Mouse (Mus musculus): ENCODE data around the gene Nuak2.

The Nuak2 gene

DNA sequence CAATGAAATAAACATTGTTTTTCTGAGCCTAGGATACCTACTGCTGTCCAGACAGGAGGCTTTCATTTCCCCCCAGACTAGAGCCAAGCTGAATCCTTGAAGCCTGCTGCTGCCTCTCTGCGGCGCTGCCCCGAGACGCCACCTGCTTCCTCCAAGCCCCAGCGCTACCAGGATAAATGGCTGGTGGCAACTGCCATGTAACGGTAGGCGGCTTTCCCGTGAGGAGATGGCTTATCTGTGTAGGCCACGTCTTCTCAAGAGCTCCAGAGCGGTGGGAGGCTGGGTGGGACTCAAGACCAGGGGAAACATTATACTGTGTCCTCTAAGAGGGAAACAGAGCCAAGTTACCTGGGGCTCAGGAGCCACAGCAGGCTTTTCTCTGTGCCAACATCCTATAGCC, 66.0 kb downstream of the Nuak2 start:
- DNase-seq: no peak

Measured in kidney, postnatal 36 days (tissue).